Mouse (Mus musculus) stomach, embryonic 16.5 days (tissue): ENCODE measurements around the gene Tet2. TPM values are rescaled to one million over a fixed set of nuclear protein-coding genes. Genes with fewer than 3 reads are reported as not detected.

Source experiments
- ATAC-seq: fragments of 200-750 bp; cut with Nextera tagmentation; 2 replicates; pipeline ENCODE4 v1.8.0; 2017; ENCODE audit warnings: moderate number of reproducible peaks, moderate TSS enrichment; ENCODE audit not compliant: insufficient read depth, low FRiP score
- H3K27ac ChIP-seq: fragments of 300-500 bp; sonication (generic); 2 replicates; pipeline ENCODE4 v1.5.1; 2014; ENCODE audit warnings: low read length
- H3K27me3 ChIP-seq: fragments of 300-500 bp; sonication (generic); 2 replicates; pipeline ENCODE4 v1.6.1; 2014; ENCODE audit warnings: low read length, control low read depth, mixed read lengths; ENCODE audit not compliant: control insufficient read depth, insufficient read depth
- H3K36me3 ChIP-seq: fragments of 300-500 bp; sonication (generic); 2 replicates; pipeline ENCODE4 v1.6.1; 2014; ENCODE audit warnings: low read length; ENCODE audit not compliant: control insufficient read depth, insufficient read depth
- H3K4me1 ChIP-seq: fragments of 300-500 bp; sonication (generic); 2 replicates; pipeline ENCODE4 v1.6.1; 2014; ENCODE audit warnings: low read length, control low read depth, mixed read lengths; ENCODE audit not compliant: control insufficient read depth, insufficient read depth
- H3K4me2 ChIP-seq: fragments of 300-500 bp; sonication (generic); 2 replicates; pipeline ENCODE4 v1.6.1; 2014; ENCODE audit warnings: low read depth, low read length, mixed read lengths
- H3K4me3 ChIP-seq: fragments of 300-500 bp; sonication (generic); replicated peaks from 2 replicates; pipeline ENCODE4 v1.5.1; 2014; ENCODE audit warnings: mild to moderate bottlenecking, low read length
- H3K9ac ChIP-seq: fragments of 300-500 bp; sonication (generic); 2 replicates; pipeline ENCODE4 v1.6.1; 2014; ENCODE audit warnings: low read length
- H3K9me3 ChIP-seq: fragments of 300-500 bp; sonication (generic); replicated peaks from 2 replicates; pipeline ENCODE4 v1.6.1; 2016; ENCODE audit warnings: low read length, control low read depth; ENCODE audit not compliant: control insufficient read depth
- whole genome bisulfite sequencing: fragments of 180-500 bp; shearing (Covaris S2); extraction: QIAGEN DNeasy Blood & Tissue Kit; methylation state at CpG from one replicate; pipeline ENCODE4 v1.1.7; 2014; 5-methylcytosine and 5-hydroxymethylcytosine counted together
- polyA plus RNA-seq: library from polyadenylated mRNA; unstranded; fragments of >200 nt; fragmentation: Nextera tagmentation; extraction: Ambion mirVana; gene quantifications from 2 replicates; pipeline ENCODE4 v1.2.1, GENCODE M21; 2015

The Tet2 gene
- polyA plus RNA-seq, 1 experiment from 2014 or later, result 16.6 TPM

DNA sequence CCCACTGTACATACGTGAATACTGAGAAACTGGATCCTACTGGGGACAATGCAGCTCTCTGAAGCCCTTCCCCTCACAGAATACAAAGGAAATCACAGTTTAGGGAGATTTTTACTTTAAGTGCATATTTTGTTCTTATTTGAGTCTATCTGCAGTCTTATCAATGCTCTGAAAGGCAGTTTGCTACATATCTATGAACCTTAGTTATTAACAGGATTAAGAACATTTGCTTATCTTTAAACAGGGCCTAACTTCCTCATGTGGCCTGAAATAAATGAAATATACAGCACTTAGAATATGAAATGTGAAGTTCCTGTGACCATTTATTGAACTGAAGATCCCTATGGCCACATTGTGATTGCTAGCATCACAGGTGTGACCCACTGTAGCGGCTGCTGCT lies 53.6 kb downstream of the Tet2 start:
- ATAC-seq, result no peak
- Histone ChIP-seq H3K9me3 (no peaks in the 10 kb centered on the region; the same call in 1 of the 2 replicates), H3K27ac (no peak overlapping the region), H3K4me2 (no peak overlapping the region), H3K4me1 (no peaks in the 10 kb centered on the region), H3K36me3 (peaks cover 16% of the 10 kb centered on the region), H3K9ac (no peak overlapping the region), H3K27me3 (no peaks in the 10 kb centered on the region), H3K4me3 (no peak overlapping the region)
- WGBS, result 68% methylated on average over 2 of the region's 2 CpGs

DNA sequence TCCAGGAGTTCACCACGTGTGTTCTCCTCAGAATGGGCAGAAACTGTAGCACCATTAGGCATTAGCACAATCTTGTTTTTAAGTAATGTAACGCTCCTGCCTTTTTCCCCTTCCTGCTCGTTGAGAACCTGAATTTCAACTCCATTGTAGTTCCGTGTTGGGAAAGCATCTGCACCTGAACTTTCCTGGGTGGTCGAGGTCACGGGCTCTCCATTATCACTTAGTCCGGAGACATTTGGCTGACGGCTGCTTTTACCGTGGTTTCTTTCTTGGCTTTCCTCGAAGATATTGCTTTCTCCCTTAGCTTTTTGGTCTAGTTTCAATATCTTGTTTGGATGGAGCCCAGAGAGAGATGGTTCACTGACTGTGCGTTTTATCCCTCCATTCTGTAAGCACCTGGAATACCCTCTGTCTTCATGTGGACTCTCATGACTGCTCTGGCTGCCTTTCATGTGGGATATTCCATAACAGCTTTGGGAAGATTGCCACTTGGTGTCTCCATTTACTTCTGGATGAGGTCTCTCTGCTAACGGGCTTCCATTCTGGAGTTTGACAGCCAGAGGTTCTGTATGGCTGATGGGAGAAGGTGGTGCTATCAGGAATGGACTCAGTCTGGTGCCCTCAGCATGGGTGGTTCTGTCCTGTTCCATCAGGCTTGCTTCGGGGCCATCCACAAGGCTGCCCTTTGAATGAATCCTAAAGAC lies 56.8 kb downstream of the Tet2 start:
- no peaks in the 10 kb centered on the region for H3K9me3 ChIP-seq
- H3K9ac ChIP-seq, result no peak overlapping the region
- no peaks in the 10 kb centered on the region for H3K27me3 ChIP-seq
- H3K4me2 ChIP-seq, result no peak overlapping the region
- WGBS, result 84% methylated on average over 13 of the region's 13 CpGs
- H3K4me1 ChIP-seq, result no peaks in the 10 kb centered on the region
- H3K27ac ChIP-seq, result no peak overlapping the region
- H3K36me3 ChIP-seq, result peaks cover 27% of the 10 kb centered on the region
- ATAC-seq, result no peak
- no peak overlapping the region for H3K4me3 ChIP-seq

DNA sequence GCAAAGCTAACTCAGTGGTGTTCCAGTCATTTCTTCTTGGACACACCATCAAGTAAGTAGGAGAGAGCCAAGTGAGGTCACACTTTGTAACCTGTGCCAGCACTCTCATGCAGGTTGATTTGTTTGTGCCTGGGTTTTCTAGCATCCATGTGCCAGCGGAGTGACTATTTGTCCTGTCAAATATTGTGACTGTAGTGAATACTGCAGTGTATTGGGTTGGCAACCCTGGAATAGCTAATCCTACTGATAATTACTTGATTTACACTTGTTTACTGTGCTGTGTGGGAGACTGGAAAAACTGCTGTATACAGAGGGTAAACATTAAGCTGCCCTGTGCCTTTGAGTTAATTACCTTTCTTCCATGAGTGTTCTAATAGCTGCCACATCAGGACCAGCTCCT lies 62.1 kb downstream of the Tet2 start:
- H3K27me3 ChIP-seq, result no peaks in the 10 kb centered on the region
- no peak for ATAC-seq
- peaks cover 29% of the 10 kb centered on the region for H3K36me3 ChIP-seq
- no peak overlapping the region for H3K9ac ChIP-seq
- H3K4me1 ChIP-seq, result no peaks in the 10 kb centered on the region
- no peak overlapping the region for H3K27ac ChIP-seq
- no peaks in the 10 kb centered on the region for H3K9me3 ChIP-seq
- no peak overlapping the region for H3K4me2 ChIP-seq
- 88% methylated on average over 1 of the region's 1 CpGs for WGBS
- no peak overlapping the region for H3K4me3 ChIP-seq

DNA sequence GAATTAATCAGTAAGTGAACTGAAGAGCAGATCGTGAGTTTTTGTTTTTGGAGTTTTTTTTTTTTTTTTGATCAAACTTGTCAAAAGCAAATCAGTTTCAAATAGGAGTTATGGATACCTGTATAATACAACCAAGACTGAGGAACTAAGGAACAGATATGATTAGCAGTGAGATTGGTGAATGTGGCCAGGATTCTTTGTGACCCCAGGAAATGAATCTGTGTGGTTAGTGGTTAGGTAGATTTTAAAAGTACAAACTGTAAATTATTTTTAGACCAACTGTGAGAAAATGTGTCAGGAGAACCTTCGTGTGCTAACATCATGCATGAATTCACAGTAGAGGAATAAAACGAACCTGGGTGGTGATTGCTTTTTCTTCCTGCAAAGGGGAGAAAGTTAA lies 66.0 kb downstream of the Tet2 start:
- H3K4me3 ChIP-seq, result no peak overlapping the region
- H3K27ac ChIP-seq, result no peak overlapping the region
- ATAC-seq, result no peak
- WGBS, result 92% methylated on average over 3 of the region's 3 CpGs
- H3K9ac ChIP-seq, result no peak overlapping the region
- no peaks in the 10 kb centered on the region for H3K9me3 ChIP-seq
- no peak overlapping the region for H3K4me2 ChIP-seq
- H3K4me1 ChIP-seq, result no peaks in the 10 kb centered on the region
- peaks cover 9% of the 10 kb centered on the region; the same call in 1 of the 2 replicates for H3K36me3 ChIP-seq
- H3K27me3 ChIP-seq, result no peaks in the 10 kb centered on the region

DNA sequence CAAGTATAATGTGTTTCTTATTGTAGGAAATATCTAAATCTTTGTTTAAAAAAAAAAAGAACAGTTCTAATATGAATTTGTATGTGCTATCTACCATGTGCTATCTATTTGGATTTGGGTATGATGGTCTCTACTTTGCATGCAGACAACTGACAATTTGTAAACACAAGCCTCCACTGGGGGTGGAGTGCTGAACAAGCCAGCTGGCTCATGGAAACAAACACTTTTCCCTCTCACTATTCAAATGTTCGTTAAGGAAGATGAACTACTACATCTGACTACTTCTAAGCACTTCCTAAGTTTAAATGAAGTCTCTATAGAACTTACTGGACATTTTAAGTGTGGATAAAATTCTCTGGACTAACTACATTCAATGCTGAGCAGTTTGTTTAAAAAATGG lies 71.2 kb downstream of the Tet2 start:
- Histone ChIP-seq H3K27me3 (no peaks in the 10 kb centered on the region), H3K4me1 (no peaks in the 10 kb centered on the region), H3K27ac (no peak overlapping the region), H3K4me3 (no peak overlapping the region), H3K4me2 (no peak overlapping the region), H3K9me3 (no peaks in the 10 kb centered on the region), H3K9ac (no peak overlapping the region), H3K36me3 (peaks cover 39% of the 10 kb centered on the region)
- 58% methylated on average over 1 of the region's 1 CpGs for WGBS
- no peak for ATAC-seq

DNA sequence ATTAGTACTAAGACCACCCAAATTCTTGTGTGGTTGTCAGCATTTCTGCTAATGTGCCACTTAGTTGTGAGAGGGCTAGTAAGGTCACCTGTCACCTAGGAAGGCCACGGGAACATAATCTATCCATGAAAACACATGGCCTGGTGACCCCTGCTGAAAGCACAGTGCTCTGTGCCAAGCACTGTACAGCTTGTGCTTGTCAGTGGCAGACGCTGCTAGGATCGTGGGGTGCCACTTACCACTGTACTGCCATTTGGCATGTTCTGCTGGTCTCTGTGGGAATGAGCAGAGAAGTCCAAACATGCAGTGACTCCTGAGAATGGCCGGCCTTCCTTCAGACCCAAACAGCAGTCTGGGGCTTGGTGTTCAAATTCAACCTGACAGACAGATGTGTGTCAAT lies 73.8 kb downstream of the Tet2 start:
- Histone ChIP-seq H3K27me3 (no peaks in the 10 kb centered on the region), H3K36me3 (peaks cover 53% of the 10 kb centered on the region), H3K4me2 (no peak overlapping the region), H3K9ac (no peak overlapping the region), H3K9me3 (no peaks in the 10 kb centered on the region), H3K4me1 (no peaks in the 10 kb centered on the region), H3K4me3 (no peak overlapping the region), H3K27ac (no peak overlapping the region)
- ATAC-seq, result no peak
- WGBS, result 77% methylated on average over 4 of the region's 4 CpGs

DNA sequence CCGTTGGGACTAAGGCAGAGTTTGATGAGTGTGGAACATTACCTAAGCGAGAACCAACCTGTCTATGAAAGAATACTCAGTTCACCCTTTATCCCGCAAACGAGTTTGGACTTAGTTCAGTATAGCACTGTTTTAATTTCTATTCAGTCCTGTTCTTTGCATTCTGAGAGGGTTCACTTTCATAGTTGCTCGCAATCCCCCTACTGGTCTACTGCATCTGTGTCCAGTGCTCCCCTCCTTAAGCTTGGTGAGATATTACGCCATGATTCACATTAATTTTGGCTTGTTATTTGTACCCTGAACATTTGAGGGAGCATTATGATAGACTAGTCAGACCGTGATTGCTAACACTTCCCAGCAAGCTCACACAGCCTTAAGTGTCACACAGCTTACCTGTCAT lies 76.1 kb downstream of the Tet2 start:
- Histone ChIP-seq H3K9me3 (no peaks in the 10 kb centered on the region), H3K27me3 (no peaks in the 10 kb centered on the region), H3K4me2 (no peak overlapping the region), H3K4me1 (no peaks in the 10 kb centered on the region), H3K9ac (no peak overlapping the region), H3K4me3 (no peak overlapping the region), H3K27ac (no peak overlapping the region), H3K36me3 (peaks cover 52% of the 10 kb centered on the region)
- no peak for ATAC-seq
- 90% methylated on average over 7 of the region's 7 CpGs for WGBS

DNA sequence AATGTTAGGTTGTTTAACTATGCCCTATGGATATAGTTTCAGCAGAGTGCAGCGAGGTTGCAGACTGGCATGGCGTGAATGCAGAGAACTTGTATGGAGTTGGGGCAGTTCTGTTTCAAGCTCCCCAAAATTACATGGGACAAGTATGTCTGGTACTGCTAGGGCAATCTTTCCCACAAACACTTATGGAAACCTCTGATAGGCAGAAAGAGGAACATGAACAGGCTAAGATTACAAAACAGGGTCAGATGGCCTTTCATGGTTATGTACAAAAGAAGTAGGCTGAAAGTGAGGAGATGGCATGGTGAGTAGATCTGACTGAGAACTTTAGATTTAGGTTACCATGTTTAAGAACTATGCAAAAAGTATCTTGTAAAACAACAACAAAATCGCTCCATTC lies 81.7 kb downstream of the Tet2 start:
- no peak for ATAC-seq
- Histone ChIP-seq H3K4me1 (no peaks in the 10 kb centered on the region), H3K4me3 (no peak overlapping the region), H3K27me3 (no peaks in the 10 kb centered on the region), H3K36me3 (peaks cover 19% of the 10 kb centered on the region), H3K9me3 (no peaks in the 10 kb centered on the region), H3K9ac (no peak overlapping the region), H3K27ac (no peak overlapping the region), H3K4me2 (no peak overlapping the region)
- 87% methylated on average over 3 of the region's 3 CpGs for WGBS

DNA sequence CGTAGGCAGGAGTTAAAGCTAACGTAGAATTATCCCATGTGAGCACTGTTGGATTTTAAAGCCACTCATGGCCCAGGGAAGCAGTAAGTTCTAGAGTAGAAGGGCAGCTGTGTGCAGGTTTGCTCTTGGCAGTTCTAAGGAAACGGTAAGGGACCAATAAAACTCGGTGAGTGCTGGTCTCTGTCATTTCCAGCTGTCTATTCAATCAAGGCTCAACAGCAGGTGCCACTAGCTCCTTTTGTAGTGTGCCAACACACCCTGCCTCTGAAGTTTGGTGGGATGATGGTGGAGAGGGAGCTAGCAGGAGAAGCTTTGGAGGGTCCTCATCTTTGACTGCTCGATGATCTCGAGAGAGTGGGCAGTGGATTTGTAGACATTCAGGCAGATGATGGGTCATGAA lies 82.5 kb downstream of the Tet2 start:
- 84% methylated on average over 6 of the region's 6 CpGs for WGBS
- Histone ChIP-seq H3K9ac (no peak overlapping the region), H3K4me3 (no peak overlapping the region), H3K9me3 (no peaks in the 10 kb centered on the region), H3K4me2 (no peak overlapping the region), H3K27me3 (no peaks in the 10 kb centered on the region), H3K27ac (no peak overlapping the region), H3K4me1 (no peaks in the 10 kb centered on the region), H3K36me3 (peaks cover 14% of the 10 kb centered on the region; the same call in 1 of the 2 replicates)
- no peak for ATAC-seq
